8 mouse cellular contexts compared by ENCODE assay signal in genomic region chr9:31913739-31914591, GRCm38 (mm10). TPM values are rescaled to one million over a fixed set of nuclear protein-coding genes. Genes with fewer than 3 reads are reported as not detected.
DNase-seq lines count a peak whose midpoint lies in the region; ATAC-seq and TF ChIP-seq lines count a peak whose summit lies in the region.

No protein-coding gene starts in this region.

- H3K9me3 ChIP-seq in E14TG2a.4 (ENCODE audit: low read length): no peaks in the 10 kb centered on the region
- no peaks in the 10 kb centered on the region for H3K9me3 ChIP-seq in forebrain, embryonic 16.5 days (ENCODE audit: control insufficient read depth, low read length)
- no peaks in the 10 kb centered on the region for H3K9me3 ChIP-seq in stomach, embryonic 15.5 days

- WGBS in forebrain, embryonic 16.5 days: under 1% methylated on average over 54 of the region's 54 CpGs
- under 1% methylated on average over 54 of the region's 54 CpGs for WGBS in stomach, embryonic 15.5 days

- peak overlapping the region; percentile 88 for H3K4me3 ChIP-seq in E14TG2a.4 (replicated peaks; ENCODE audit: low read length)
- peak overlapping the region; percentile 58 for H3K4me3 ChIP-seq in forebrain, embryonic 16.5 days (replicated peaks; ENCODE audit: low read length)
- peak overlapping the region; percentile 49 for H3K4me3 ChIP-seq in stomach, embryonic 15.5 days (replicated peaks)

- 0 out of 2 replicates have a peak, but pooled peaks have one; percentile 8 for ATAC-seq in forebrain, embryonic 16.5 days
- ATAC-seq in stomach, embryonic 15.5 days (ENCODE audit: insufficient read depth, low FRiP score, low read depth): no peak

- DNase-seq in adrenal gland, postnatal 10 days: peak; percentile 7
- DNase-seq in adrenal gland, postnatal 4 days (ENCODE audit: low spot score in 2 of 2): no peak
- peak; percentile 4 for DNase-seq in liver
- no peak for DNase-seq in cerebellum, postnatal 36 days
- DNase-seq in left cerebral cortex, adult 8-10 months (ENCODE audit: low spot score in 2 of 2): no peak

- peak overlapping the region; percentile 57; the same call in 1 of the 2 replicates for H3K9ac ChIP-seq in forebrain, embryonic 16.5 days (replicated peaks; ENCODE audit: low read depth, low read length)
- no peak overlapping the region for H3K9ac ChIP-seq in stomach, embryonic 15.5 days

- no peak for TF ChIP-seq CTCF in E14TG2a.4 (conservative IDR thresholded peaks at IDR 0.05; ENCODE audit: low read length)

- no peak overlapping the region for H3K27ac ChIP-seq in forebrain, embryonic 16.5 days (ENCODE audit: low read length)
- H3K27ac ChIP-seq in stomach, embryonic 15.5 days: no peak overlapping the region

- H3K36me3 ChIP-seq in E14TG2a.4 (ENCODE audit: insufficient read depth, low read length): no peaks in the 10 kb centered on the region
- H3K36me3 ChIP-seq in forebrain, embryonic 16.5 days (ENCODE audit: control insufficient read depth, insufficient read depth): no peaks in the 10 kb centered on the region
- H3K36me3 ChIP-seq in stomach, embryonic 15.5 days: no peaks in the 10 kb centered on the region

- peaks cover 25% of the 10 kb centered on the region for H3K4me1 ChIP-seq in E14TG2a.4 (replicated peaks; ENCODE audit: low read depth, low read length)
- peaks cover 20% of the 10 kb centered on the region for H3K4me1 ChIP-seq in forebrain, embryonic 16.5 days (replicated peaks; ENCODE audit: control insufficient read depth, insufficient read depth, low read length)
- H3K4me1 ChIP-seq in stomach, embryonic 15.5 days: peaks cover 23% of the 10 kb centered on the region

- H3K27me3 ChIP-seq in E14TG2a.4 (ENCODE audit: insufficient read depth, low read length): peaks cover 85% of the 10 kb centered on the region
- peaks cover 82% of the 10 kb centered on the region for H3K27me3 ChIP-seq in forebrain, embryonic 16.5 days (replicated peaks; ENCODE audit: control insufficient read depth, insufficient read depth, low read length)
- peaks cover 76% of the 10 kb centered on the region for H3K27me3 ChIP-seq in stomach, embryonic 15.5 days (replicated peaks)

- H3K4me2 ChIP-seq in forebrain, embryonic 16.5 days (ENCODE audit: low read length): peak overlapping the region; percentile 92
- peak overlapping the region; percentile 93 for H3K4me2 ChIP-seq in stomach, embryonic 15.5 days

RNA-seq across cellular contexts. Expression of gene Barx2, which starts 0.7 kb away (rescaled TPM):
- 1 to 10 TPM in 1 of 2 experiments, under 1 TPM in 1; 0.12 to 2.4 TPM for total RNA-seq in adrenal gland, postnatal 10 days (2021)
- total RNA-seq in adrenal gland, postnatal 4 days (2021): under 1 TPM in 1 of 2 experiments, not detected in 1; 0.28 TPM
- polyA plus RNA-seq in forebrain, embryonic 16.5 days (2015; fragmentation: Nextera tagmentation; extraction: Ambion mirVana): not detected in 2 replicates
- polyA plus RNA-seq in stomach, embryonic 15.5 days (2015; fragmentation: Nextera tagmentation; extraction: Ambion mirVana): 0.62 and 0.69 TPM in 2 replicates
- total RNA-seq in left cerebral cortex, adult 8-10 months (2022): 1 to 10 TPM; 1.5 to 4.9 (median 3.3) TPM

Comparison
In these comparisons a context has a peak if more than half of its experiments do, and no peak if none do; other contexts are left out.
1. DNase-seq: peak in adrenal gland, postnatal 10 days (single experiment) and liver (single experiment); none in adrenal gland, postnatal 4 days (0 of 2), cerebellum, postnatal 36 days (0 of 2) and left cerebral cortex, adult 8-10 months (0 of 2).
2. Peak in every context shown above with its lines, with median percentiles within 50 percentile points of each other: H3K4me3 ChIP-seq.